Mouse (Mus musculus) forebrain, postnatal 0 days (tissue): ENCODE measurements around the gene Lilra5. TPM values are rescaled to one million over a fixed set of nuclear protein-coding genes. Genes with fewer than 3 reads are reported as not detected.
"Not testable (repeated sequence)": the region's sequence is repeated elsewhere in the genome, so short reads cannot be mapped to it uniquely, and the experiment has no call there.

Experiments
- ATAC-seq: fragments of 200-750 bp; cut with Nextera tagmentation; 2 replicates; pipeline ENCODE4 v1.8.0; 2017; ENCODE audit warnings: mild to moderate bottlenecking, moderate library complexity
- DNase-seq: peaks from one replicate; pipeline ENCODE4 v3.0.0-alpha.2; 2015
- H3K27ac ChIP-seq: fragments of 300-500 bp; sonication (generic); 2 replicates; pipeline ENCODE4 v1.5.1; 2014; ENCODE audit warnings: low read depth, mild to moderate bottlenecking, antibody characterized with exemption, low read length, moderate library complexity, mixed read lengths
- H3K27me3 ChIP-seq: fragments of 300-500 bp; sonication (generic); 2 replicates; pipeline ENCODE4 v1.6.1; 2014; ENCODE audit warnings: mild to moderate bottlenecking, low read length, mixed read lengths; ENCODE audit not compliant: insufficient read depth
- H3K36me3 ChIP-seq: fragments of 300-500 bp; sonication (generic); 2 replicates; pipeline ENCODE4 v1.6.1; 2014; ENCODE audit warnings: mild to moderate bottlenecking, moderate library complexity; ENCODE audit not compliant: insufficient read depth
- H3K4me1 ChIP-seq: fragments of 300-500 bp; sonication (generic); 2 replicates; pipeline ENCODE4 v1.6.1; 2014; ENCODE audit warnings: antibody characterized with exemption; ENCODE audit not compliant: insufficient read depth
- H3K4me2 ChIP-seq: fragments of 300-500 bp; sonication (generic); 2 replicates; pipeline ENCODE4 v1.6.1; 2014; ENCODE audit warnings: low read depth, mild to moderate bottlenecking, moderate library complexity
- H3K4me3 ChIP-seq: fragments of 300-500 bp; sonication (generic); 2 replicates; pipeline ENCODE4 v1.5.1; 2014; ENCODE audit warnings: low read depth, low read length, mixed read lengths
- H3K9ac ChIP-seq: fragments of 300-500 bp; sonication (generic); 2 replicates; pipeline ENCODE4 v1.6.1; 2014; ENCODE audit warnings: mild to moderate bottlenecking
- H3K9me3 ChIP-seq: fragments of 300-500 bp; sonication (generic); 2 replicates; pipeline ENCODE4 v1.6.1; 2016; ENCODE audit warnings: low read length
- CTCF ChIP-seq: sonication (generic); IDR thresholded peaks from 2 replicates; pipeline ENCODE4 v1.5.1; 2016; ENCODE audit warnings: antibody characterized with exemption, control low read depth, low read depth
- WGBS: fragments of 180-500 bp; shearing (Covaris S2); extraction: QIAGEN DNeasy Blood & Tissue Kit; methylation state at CpG from one replicate; pipeline ENCODE4 v1.1.7; 2014; 5-methylcytosine and 5-hydroxymethylcytosine counted together
- polyA plus RNA-seq: library from polyadenylated mRNA; unstranded; fragments of >200 nt; fragmentation: Nextera tagmentation; extraction: Ambion mirVana; gene quantifications from 2 replicates; pipeline ENCODE4 v1.2.1, GENCODE M21; 2015
- total RNA-seq: library from RNA; depleted of rRNA; stranded (reverse); fragments of >200 nt; gene quantifications from 2 replicates; pipeline ENCODE4 v1.2.3, GENCODE M21; 2014; rRNA removed

Lilra5 gene
- total RNA-seq (0.15 and 0.24 TPM in 2 replicates), polyA plus RNA-seq (0.15 TPM in 1 of 2 replicates, not detected in the other)

- H3K4me1 ChIP-seq: no peaks in the 10 kb centered on the region
- no peak within 1 kb of the TSS for H3K4me2 ChIP-seq
- H3K4me3 ChIP-seq: no peak within 1 kb of the TSS
- no peaks in the 10 kb centered on the region for H3K36me3 ChIP-seq
- DNase-seq (no peak), ATAC-seq (no peak)
- no peaks in the 10 kb centered on the region for H3K9me3 ChIP-seq
- H3K9ac ChIP-seq: no peak within 1 kb of the TSS
- H3K27ac ChIP-seq: no peak within 1 kb of the TSS
- H3K27me3 ChIP-seq: no peaks in the 10 kb centered on the region
- WGBS: 73% methylated on average over 7 of the region's 7 CpGs
- TF ChIP-seq CTCF: no peak
Measured at GRCm38 (mm10) chr7:4237454-4237853, at the start of gene Lilra5. Gene Lilra5, plus strand, starts transcription at chr7:4237754.

- no peak for ATAC-seq
- no peak overlapping the region for H3K4me3 ChIP-seq
- no peak for TF ChIP-seq CTCF
Measured at GRCm38 (mm10) chr7:4207126-4207525, 30.4 kb upstream of the Lilra5 start.

GRCm38 (mm10) chr7:4208626-4209025 lies 28.9 kb upstream of the Lilra5 start:
- no peak overlapping the region for H3K4me3 ChIP-seq
- H3K36me3 ChIP-seq: no peaks in the 10 kb centered on the region
- no peak overlapping the region for H3K27ac ChIP-seq
- ATAC-seq: no peak
- no peak for TF ChIP-seq CTCF
- H3K27me3 ChIP-seq: no peaks in the 10 kb centered on the region
- no peak for DNase-seq
- no peak overlapping the region for H3K9ac ChIP-seq
- WGBS: 27% methylated on average over 2 of the region's 2 CpGs
- H3K9me3 ChIP-seq: no peaks in the 10 kb centered on the region
- H3K4me2 ChIP-seq: no peak overlapping the region
- H3K4me1 ChIP-seq: no peaks in the 10 kb centered on the region

More at GRCm38 (mm10) chr7:4207126-4207525, 30.4 kb upstream of the Lilra5 start:
- Histone ChIP-seq H3K4me1 (no peaks in the 10 kb centered on the region), H3K36me3 (no peaks in the 10 kb centered on the region), H3K27ac (no peak overlapping the region), H3K4me2 (no peak overlapping the region), H3K27me3 (no peaks in the 10 kb centered on the region), H3K9ac (no peak overlapping the region), H3K9me3 (no peaks in the 10 kb centered on the region)
- no peak for DNase-seq
- WGBS: 84% methylated on average over 1 of the region's 1 CpGs

GRCm38 (mm10) chr7:4213436-4213835 lies 24.1 kb upstream of the Lilra5 start:
- not testable (repeated sequence) for H3K4me2 ChIP-seq, H3K9ac ChIP-seq, H3K9me3 ChIP-seq, H3K36me3 ChIP-seq, ATAC-seq, H3K4me1 ChIP-seq, H3K4me3 ChIP-seq, DNase-seq, H3K27ac ChIP-seq, H3K27me3 ChIP-seq

- Histone ChIP-seq H3K27me3 (no peaks in the 10 kb centered on the region), H3K36me3 (no peaks in the 10 kb centered on the region), H3K4me2 (no peak overlapping the region), H3K27ac (no peak overlapping the region), H3K4me3 (no peak overlapping the region), H3K9me3 (no peaks in the 10 kb centered on the region), H3K9ac (no peak overlapping the region), H3K4me1 (no peaks in the 10 kb centered on the region)
- ATAC-seq: no peak
- no peak for TF ChIP-seq CTCF
- WGBS: 75% methylated on average over 2 of the region's 2 CpGs
- DNase-seq: no peak
Measured at GRCm38 (mm10) chr7:4215396-4215795, 22.2 kb upstream of the Lilra5 start.

- TF ChIP-seq CTCF: no peak
- 80% methylated on average over 2 of the region's 2 CpGs for WGBS
- ATAC-seq (no peak), DNase-seq (no peak)
- H3K9me3 ChIP-seq: no peaks in the 10 kb centered on the region
- H3K9ac ChIP-seq: no peak overlapping the region
- H3K4me2 ChIP-seq: no peak overlapping the region
- no peak overlapping the region for H3K4me3 ChIP-seq
- no peaks in the 10 kb centered on the region for H3K27me3 ChIP-seq
- no peak overlapping the region for H3K27ac ChIP-seq
- H3K36me3 ChIP-seq: no peaks in the 10 kb centered on the region
- no peaks in the 10 kb centered on the region for H3K4me1 ChIP-seq
Measured at GRCm38 (mm10) chr7:4215805-4216204, 21.7 kb upstream of the Lilra5 start.

- H3K9me3 ChIP-seq: no peaks in the 10 kb centered on the region
- H3K4me2 ChIP-seq: no peak overlapping the region
- no peak for TF ChIP-seq CTCF
- H3K27me3 ChIP-seq: no peaks in the 10 kb centered on the region
- no peak for ATAC-seq
- no peak overlapping the region for H3K9ac ChIP-seq
- no peak overlapping the region for H3K4me3 ChIP-seq
- no peak overlapping the region for H3K27ac ChIP-seq
- H3K4me1 ChIP-seq: no peaks in the 10 kb centered on the region
- no peak for DNase-seq
- H3K36me3 ChIP-seq: no peaks in the 10 kb centered on the region
Measured at GRCm38 (mm10) chr7:4235536-4235935, 2.0 kb upstream of the Lilra5 start.
